Mouse (Mus musculus) intestine, postnatal 0 days (tissue): ENCODE measurements at regions not wholly inside any gene's neighbourhood (a gene's known extent, or its start where the extent isn't known, plus 50 kb on each side); places are given as distances from the start of the nearest gene placed in this dataset.
A peak's percentile ranks its signal among the peaks of the same experiment; 100 is the strongest.

Source experiments
- ATAC-seq: fragments of 200-750 bp; cut with Nextera tagmentation; 2 replicates; pipeline ENCODE4 v1.8.0; 2017; ENCODE audit warnings: mild to moderate bottlenecking, moderate TSS enrichment, moderate library complexity
- H3K27ac ChIP-seq: fragments of 300-500 bp; sonication (generic); 2 replicates; pipeline ENCODE4 v1.5.1; 2014; ENCODE audit warnings: mild to moderate bottlenecking, low read depth, low read length, moderate library complexity
- H3K27me3 ChIP-seq: fragments of 300-500 bp; sonication (generic); replicated peaks from 2 replicates; pipeline ENCODE4 v1.6.1; 2014; ENCODE audit warnings: low read length, mixed read lengths; ENCODE audit not compliant: control insufficient read depth, insufficient read depth
- H3K36me3 ChIP-seq: fragments of 300-500 bp; sonication (generic); 2 replicates; pipeline ENCODE4 v1.6.1; 2014; ENCODE audit warnings: mild to moderate bottlenecking, moderate library complexity; ENCODE audit not compliant: control insufficient read depth, insufficient read depth
- H3K4me1 ChIP-seq: fragments of 300-500 bp; sonication (generic); replicated peaks from 2 replicates; pipeline ENCODE4 v1.6.1; 2014; ENCODE audit warnings: antibody characterized with exemption, low read length, mixed read lengths; ENCODE audit not compliant: control insufficient read depth, insufficient read depth
- H3K4me2 ChIP-seq: fragments of 300-500 bp; sonication (generic); replicated peaks from 2 replicates; pipeline ENCODE4 v1.6.1; 2014; ENCODE audit warnings: low read depth, mild to moderate bottlenecking, moderate library complexity
- H3K4me3 ChIP-seq: fragments of 300-500 bp; sonication (generic); 2 replicates; pipeline ENCODE4 v1.5.1; 2014; ENCODE audit warnings: low read depth, low read length
- H3K9ac ChIP-seq: fragments of 300-500 bp; sonication (generic); 2 replicates; pipeline ENCODE4 v1.6.1; 2014; ENCODE audit warnings: mild to moderate bottlenecking, low read depth, low read length
- H3K9me3 ChIP-seq: fragments of 300-500 bp; sonication (generic); 2 replicates; pipeline ENCODE4 v1.6.1; 2016; ENCODE audit warnings: mixed run types; ENCODE audit not compliant: control insufficient read depth
- CTCF ChIP-seq: sonication (generic); IDR thresholded peaks from 2 replicates; pipeline ENCODE4 v1.5.1; 2016; ENCODE audit warnings: low read depth, mild to moderate bottlenecking, control low read depth, antibody characterized with exemption, moderate library complexity
- WGBS: fragments of 180-500 bp; shearing (Covaris S2); extraction: QIAGEN DNeasy Blood & Tissue Kit; methylation state at CpG from one replicate; pipeline ENCODE4 v1.1.7; 2014; 5-methylcytosine and 5-hydroxymethylcytosine counted together

GRCm38 (mm10) chr8:86366636-86367035, 213.8 kb downstream of the Abcc12 start:
- Histone ChIP-seq H3K27ac (no peak overlapping the region), H3K27me3 (no peaks in the 10 kb centered on the region), H3K9ac (no peak overlapping the region), H3K9me3 (no peaks in the 10 kb centered on the region), H3K36me3 (no peaks in the 10 kb centered on the region), H3K4me1 (no peaks in the 10 kb centered on the region), H3K4me2 (no peak overlapping the region), H3K4me3 (no peak overlapping the region)
- no peak for TF ChIP-seq CTCF
- no peak for ATAC-seq
- WGBS = 95% methylated on average over 4 of the region's 4 CpGs

GRCm38 (mm10) chr8:86365726-86366125, 214.8 kb downstream of the Abcc12 start:
- no peak for TF ChIP-seq CTCF
- Histone ChIP-seq H3K9ac (no peak overlapping the region), H3K4me3 (no peak overlapping the region), H3K36me3 (no peaks in the 10 kb centered on the region), H3K27me3 (no peaks in the 10 kb centered on the region), H3K4me1 (no peaks in the 10 kb centered on the region), H3K9me3 (no peaks in the 10 kb centered on the region), H3K4me2 (no peak overlapping the region), H3K27ac (no peak overlapping the region)
- ATAC-seq = no peak
- 85% methylated on average over 5 of the region's 5 CpGs for WGBS

- Histone ChIP-seq H3K4me3 (no peak overlapping the region), H3K9ac (no peak overlapping the region), H3K4me1 (no peaks in the 10 kb centered on the region), H3K9me3 (no peaks in the 10 kb centered on the region), H3K27ac (no peak overlapping the region), H3K36me3 (no peaks in the 10 kb centered on the region), H3K27me3 (no peaks in the 10 kb centered on the region), H3K4me2 (no peak overlapping the region)
- 65% methylated on average over 2 of the region's 2 CpGs for WGBS
- ATAC-seq = no peak
- TF ChIP-seq CTCF = peak; percentile 60
These were observed 215.6 kb downstream of the Abcc12 start for GRCm38 (mm10) chr8:86364898-86365297.

GRCm38 (mm10) chr8:86360283-86360682, 220.2 kb downstream of the Abcc12 start:
- H3K9me3 ChIP-seq = no peaks in the 10 kb centered on the region
- H3K27me3 ChIP-seq = no peaks in the 10 kb centered on the region
- WGBS = 51% methylated on average over 2 of the region's 2 CpGs
- H3K36me3 ChIP-seq = no peaks in the 10 kb centered on the region
- no peak for TF ChIP-seq CTCF
- no peak overlapping the region for H3K4me3 ChIP-seq
- no peak overlapping the region for H3K9ac ChIP-seq
- no peak overlapping the region for H3K4me2 ChIP-seq
- H3K4me1 ChIP-seq = no peaks in the 10 kb centered on the region
- no peak for ATAC-seq
- H3K27ac ChIP-seq = no peak overlapping the region

GRCm38 (mm10) chr8:86359518-86359917, 221.0 kb downstream of the Abcc12 start:
- H3K4me1 ChIP-seq = no peaks in the 10 kb centered on the region
- H3K4me2 ChIP-seq = no peak overlapping the region
- TF ChIP-seq CTCF = no peak
- ATAC-seq = no peak
- no peaks in the 10 kb centered on the region for H3K27me3 ChIP-seq
- 15% methylated on average over 3 of the region's 3 CpGs for WGBS
- no peak overlapping the region for H3K9ac ChIP-seq
- no peak overlapping the region for H3K27ac ChIP-seq
- H3K4me3 ChIP-seq = no peak overlapping the region
- H3K9me3 ChIP-seq = no peaks in the 10 kb centered on the region
- H3K36me3 ChIP-seq = no peaks in the 10 kb centered on the region

- WGBS = 46% methylated on average over 3 of the region's 3 CpGs
- Histone ChIP-seq H3K4me3 (no peak overlapping the region), H3K36me3 (no peaks in the 10 kb centered on the region), H3K9ac (no peak overlapping the region), H3K9me3 (no peaks in the 10 kb centered on the region), H3K4me1 (no peaks in the 10 kb centered on the region), H3K27me3 (no peaks in the 10 kb centered on the region), H3K4me2 (no peak overlapping the region), H3K27ac (no peak overlapping the region)
- ATAC-seq = no peak
- no peak for TF ChIP-seq CTCF
These were observed 226.7 kb downstream of the Abcc12 start for GRCm38 (mm10) chr8:86353816-86354215.

- Histone ChIP-seq H3K36me3 (no peaks in the 10 kb centered on the region), H3K4me1 (no peaks in the 10 kb centered on the region), H3K27ac (no peak overlapping the region), H3K27me3 (no peaks in the 10 kb centered on the region), H3K9me3 (0 out of 2 replicates have a peak, but pooled peaks cover 6% of the 10 kb centered on the region), H3K4me3 (no peak overlapping the region), H3K4me2 (no peak overlapping the region), H3K9ac (no peak overlapping the region)
- 79% methylated on average over 7 of the region's 7 CpGs for WGBS
- ATAC-seq = no peak
- TF ChIP-seq CTCF = no peak
These were observed 228.8 kb downstream of the Abcc12 start for GRCm38 (mm10) chr8:86351545-86352190.
